Mouse (Mus musculus) bone marrow, adult 2 months (tissue): Measurements from ENCODE around the gene Ifnlr1.

Experiments used
- CTCF ChIP-seq: fragments of 200-500 bp; IDR thresholded peaks from 2 replicates; pipeline ENCODE4 v1.5.1; 2011; ENCODE audit warnings: low read length, control low read depth; ENCODE audit not compliant: control insufficient read depth, insufficient read depth
- POLR2A ChIP-seq: fragments of 200-500 bp; IDR thresholded peaks from 2 replicates; pipeline ENCODE4 v1.6.1; 2011; ENCODE audit warnings: low read depth, mild to moderate bottlenecking, control low read depth, low read length, borderline replicate concordance; ENCODE audit not compliant: control insufficient read depth

GRCm38 (mm10) chr4:135752106-135752778, 66.2 kb downstream of the Ifnlr1 start:
- no peak for TF ChIP-seq CTCF
- no peak for TF ChIP-seq POLR2A
